Mouse (Mus musculus): ENCODE data around the gene Chp1.
"Not testable (repeated sequence)": the region's sequence is repeated elsewhere in the genome, so short reads cannot be mapped to it uniquely, and the experiment has no call there.

The Chp1 gene

GRCm38 (mm10) chr2:119547522-119548370, at the start of gene Chp1, which contains the start of gene Exd1:
TSS of gene Chp1 (plus strand) at chr2:119547697.
TSS of gene Exd1 (minus strand) at chr2:119547627.
- peak; percentile 99 for DNase-seq (ENCODE audit: low read depth, low spot score)

GRCm38 (mm10) chr2:119498859-119499258, 48.6 kb upstream of the Chp1 start:
- DNase-seq (ENCODE audit: low read depth, low spot score), result no peak

- DNase-seq (ENCODE audit: low read depth, low spot score), result no peak
Measured at GRCm38 (mm10) chr2:119500965-119501652, 46.4 kb upstream of the Chp1 start.

GRCm38 (mm10) chr2:119507108-119507507, 40.4 kb upstream of the Chp1 start:
- DNase-seq (ENCODE audit: low read depth, low spot score), result peak; percentile 44

GRCm38 (mm10) chr2:119508518-119508917, 39.0 kb upstream of the Chp1 start:
- DNase-seq (ENCODE audit: low read depth, low spot score), result not testable (repeated sequence)

- DNase-seq (ENCODE audit: low read depth, low spot score), result no peak
Measured at GRCm38 (mm10) chr2:119510856-119511255, 36.6 kb upstream of the Chp1 start.

- peak; percentile 57 for DNase-seq (ENCODE audit: low read depth, low spot score)
Measured at GRCm38 (mm10) chr2:119512292-119512691, 35.2 kb upstream of the Chp1 start.

GRCm38 (mm10) chr2:119514026-119514522, 33.4 kb upstream of the Chp1 start:
- no peak for DNase-seq (ENCODE audit: low read depth, low spot score)

- peak; percentile 91 for DNase-seq (ENCODE audit: low read depth, low spot score)
Measured at GRCm38 (mm10) chr2:119516811-119517210, 30.7 kb upstream of the Chp1 start.

- DNase-seq (ENCODE audit: low read depth, low spot score), result peak; percentile 19
Measured at GRCm38 (mm10) chr2:119520550-119520949, 26.9 kb upstream of the Chp1 start.

- DNase-seq (ENCODE audit: low read depth, low spot score), result no peak
Measured at GRCm38 (mm10) chr2:119523836-119524235, 23.7 kb upstream of the Chp1 start.

- DNase-seq (ENCODE audit: low read depth, low spot score), result no peak
Measured at GRCm38 (mm10) chr2:119525422-119525821, 22.1 kb upstream of the Chp1 start.

GRCm38 (mm10) chr2:119538802-119539201, 8.7 kb upstream of the Chp1 start:
- DNase-seq (ENCODE audit: low read depth, low spot score), result no peak

- peak; percentile 71 for DNase-seq (ENCODE audit: low read depth, low spot score)
Measured at GRCm38 (mm10) chr2:119542106-119542505, 5.4 kb upstream of the Chp1 start.

GRCm38 (mm10) chr2:119543656-119544055, 3.8 kb upstream of the Chp1 start:
- DNase-seq (ENCODE audit: low read depth, low spot score), result no peak

GRCm38 (mm10) chr2:119546848-119547521, 512 bp upstream of the Chp1 start:
- peak; percentile 93 for DNase-seq (ENCODE audit: low read depth, low spot score)

GRCm38 (mm10) chr2:119548371-119548660, 819 bp downstream of the Chp1 start:
- no peak for DNase-seq (ENCODE audit: low read depth, low spot score)

GRCm38 (mm10) chr2:119548691-119549090, 1.2 kb downstream of the Chp1 start:
- DNase-seq (ENCODE audit: low read depth, low spot score), result no peak

GRCm38 (mm10) chr2:119549678-119550077, 2.2 kb downstream of the Chp1 start:
- DNase-seq (ENCODE audit: low read depth, low spot score), result no peak

- DNase-seq (ENCODE audit: low read depth, low spot score), result no peak
Measured at GRCm38 (mm10) chr2:119558039-119558438, 10.5 kb downstream of the Chp1 start.

- peak; percentile 91 for DNase-seq (ENCODE audit: low read depth, low spot score)
Measured at GRCm38 (mm10) chr2:119558737-119559340, 11.3 kb downstream of the Chp1 start.

GRCm38 (mm10) chr2:119561794-119562193, 14.3 kb downstream of the Chp1 start:
- DNase-seq (ENCODE audit: low read depth, low spot score), result peak; percentile 68

Measured in A20 (cell line).